Mouse (Mus musculus): ENCODE results near the gene Cd274.

Cd274 gene

DNA sequence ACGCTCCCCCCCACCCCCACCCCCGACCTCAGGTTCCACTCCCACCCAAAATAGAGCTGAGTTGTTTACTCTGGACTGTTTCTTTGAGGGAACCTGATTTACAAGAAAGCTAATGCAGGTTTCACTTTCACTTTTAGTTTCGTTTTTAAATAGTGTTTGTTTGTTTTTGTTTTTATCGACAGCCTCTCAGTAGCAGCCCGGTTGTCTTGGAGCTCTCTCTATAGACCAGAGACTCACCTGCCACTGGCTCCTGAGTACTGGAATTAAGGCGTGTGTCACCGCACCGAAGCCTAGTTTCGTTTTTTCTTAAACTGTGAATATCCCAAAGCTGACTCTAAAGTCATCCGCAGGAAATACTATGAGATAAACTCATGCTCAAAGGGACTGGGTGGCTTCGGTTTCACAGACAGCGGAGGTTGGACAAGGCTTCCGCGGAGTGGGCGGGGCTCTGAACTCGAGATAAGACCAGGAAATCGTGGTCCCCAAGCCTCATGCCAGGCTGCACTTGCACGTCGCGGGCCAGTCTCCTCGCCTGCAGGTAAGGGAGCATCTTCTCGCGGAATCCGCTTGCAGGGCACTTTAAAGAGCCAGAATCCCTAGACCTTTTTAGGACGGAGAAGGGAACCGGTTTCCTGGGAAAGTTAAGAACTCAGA is at the start of gene Cd274, which contains the start of gene Plgrkt:
Gene Cd274 (plus strand): TSS at position 487 of the 654 bp plus-strand sequence.
Gene Plgrkt (minus strand): TSS at position 422 of the 654 bp plus-strand sequence.
- peak; percentile 48 to 65 for DNase-seq (ENCODE audit: low spot score in 2 of 2)

DNA sequence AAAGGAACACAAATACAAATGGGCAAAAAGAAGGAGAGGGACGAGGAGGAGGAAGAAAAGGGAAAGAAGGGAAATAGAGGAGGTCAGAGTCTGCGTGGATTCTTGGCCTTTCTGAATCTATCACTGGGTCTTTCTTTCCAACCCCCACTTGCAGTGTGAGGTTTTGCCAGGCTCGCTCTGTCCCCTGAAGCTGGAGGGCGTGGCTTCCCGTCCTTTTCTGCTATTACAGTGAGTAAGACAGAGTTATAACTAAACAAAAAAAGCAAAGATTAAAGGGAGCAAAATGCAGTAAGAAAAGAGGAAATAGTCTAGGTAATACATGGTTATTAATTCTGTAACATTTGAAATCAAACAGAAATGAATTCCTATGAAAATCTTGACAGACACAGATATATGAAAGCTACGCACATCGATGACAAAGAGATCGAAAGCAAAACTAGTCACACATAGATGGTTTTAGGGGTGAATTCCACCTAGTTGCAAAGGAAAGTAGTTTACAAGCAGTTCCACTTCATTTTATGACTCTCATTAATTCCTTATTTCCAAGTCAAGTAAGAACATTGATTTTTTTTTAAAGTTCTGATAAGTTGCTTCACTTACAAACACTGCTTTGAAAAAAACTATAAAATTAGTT is 43.7 kb upstream of the Cd274 start:
- DNase-seq (ENCODE audit: low spot score in 2 of 2) = no peak

DNA sequence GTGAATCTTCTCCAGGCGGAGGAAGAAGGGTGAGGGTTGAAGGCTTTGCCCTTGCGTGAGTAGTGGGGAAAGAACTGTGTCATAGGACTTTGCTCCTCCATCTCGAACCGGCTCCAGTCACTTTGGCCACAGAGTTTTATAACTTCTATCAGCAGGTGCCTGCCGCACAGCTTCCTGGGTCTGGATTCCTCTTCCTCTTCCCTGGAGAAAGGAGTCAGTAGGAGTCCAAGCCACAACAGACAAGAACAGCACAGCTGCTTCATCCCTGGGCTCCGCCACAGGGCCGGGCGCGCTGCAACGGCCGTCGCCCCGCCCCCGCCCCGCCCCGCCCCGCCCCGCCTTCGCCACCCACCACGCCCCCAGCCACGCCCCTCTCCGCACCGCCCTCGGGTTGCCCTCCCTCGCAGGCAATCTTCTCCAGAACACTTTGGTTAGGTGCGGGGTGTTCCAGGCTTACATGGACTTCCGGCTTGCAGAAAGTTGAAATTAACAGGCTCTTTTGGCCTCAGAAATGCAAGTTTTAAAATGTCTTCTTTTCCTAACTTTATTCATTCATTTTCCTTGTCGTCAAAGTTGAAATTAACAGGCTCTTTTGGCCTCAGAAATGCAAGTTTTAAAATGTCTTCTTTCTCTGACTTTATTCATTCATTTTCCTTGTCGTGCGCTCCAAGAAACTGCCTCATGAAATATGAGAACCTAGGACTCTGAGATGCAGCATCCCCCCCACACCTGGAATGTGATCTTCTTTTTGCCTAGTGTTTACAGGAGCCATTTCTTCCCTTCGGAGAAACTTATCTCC is 42.0 kb upstream of the Cd274 start, which contains the start of gene Insl6:
Gene Insl6 (minus strand): TSS at position 304 of the 799 bp plus-strand sequence.
- peak; percentile 11 to 13 for DNase-seq (ENCODE audit: low spot score in 2 of 2)

DNA sequence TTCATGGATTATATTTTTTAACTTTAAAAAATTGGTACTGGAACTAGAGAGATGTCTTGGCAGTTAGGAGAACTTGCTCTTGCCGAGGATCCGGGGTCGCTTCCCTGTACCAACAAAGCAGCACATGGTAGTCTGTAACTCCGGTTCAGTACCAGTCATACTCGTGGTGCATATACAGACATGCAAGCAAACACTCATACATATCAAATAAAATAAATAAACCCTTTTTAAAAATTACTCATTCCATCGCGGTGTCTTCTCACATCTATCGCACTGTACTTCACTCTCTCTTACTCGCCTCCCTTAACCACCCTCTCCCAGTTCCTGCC is 41.4 kb upstream of the Cd274 start:
- no peak for DNase-seq (ENCODE audit: low spot score in 2 of 2)

DNA sequence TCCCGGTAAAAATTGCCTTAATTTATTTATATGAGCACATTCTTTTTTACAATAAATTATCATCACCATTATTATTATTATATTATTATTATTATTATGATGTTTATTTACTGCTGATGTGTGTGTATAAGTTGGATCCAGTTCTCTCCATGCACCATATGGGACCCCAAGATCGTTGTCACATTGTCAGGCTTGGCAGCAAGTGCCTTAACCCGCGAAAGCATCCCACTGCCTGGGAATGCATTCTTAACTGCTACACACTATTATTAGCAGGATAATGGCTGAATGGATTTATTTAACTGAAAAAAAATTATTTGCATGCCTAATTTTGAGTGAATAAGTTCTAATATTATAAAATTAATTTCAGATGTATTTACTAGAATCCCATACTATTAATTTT is 40.9 kb upstream of the Cd274 start:
- DNase-seq (ENCODE audit: low spot score in 2 of 2) = no peak

DNA sequence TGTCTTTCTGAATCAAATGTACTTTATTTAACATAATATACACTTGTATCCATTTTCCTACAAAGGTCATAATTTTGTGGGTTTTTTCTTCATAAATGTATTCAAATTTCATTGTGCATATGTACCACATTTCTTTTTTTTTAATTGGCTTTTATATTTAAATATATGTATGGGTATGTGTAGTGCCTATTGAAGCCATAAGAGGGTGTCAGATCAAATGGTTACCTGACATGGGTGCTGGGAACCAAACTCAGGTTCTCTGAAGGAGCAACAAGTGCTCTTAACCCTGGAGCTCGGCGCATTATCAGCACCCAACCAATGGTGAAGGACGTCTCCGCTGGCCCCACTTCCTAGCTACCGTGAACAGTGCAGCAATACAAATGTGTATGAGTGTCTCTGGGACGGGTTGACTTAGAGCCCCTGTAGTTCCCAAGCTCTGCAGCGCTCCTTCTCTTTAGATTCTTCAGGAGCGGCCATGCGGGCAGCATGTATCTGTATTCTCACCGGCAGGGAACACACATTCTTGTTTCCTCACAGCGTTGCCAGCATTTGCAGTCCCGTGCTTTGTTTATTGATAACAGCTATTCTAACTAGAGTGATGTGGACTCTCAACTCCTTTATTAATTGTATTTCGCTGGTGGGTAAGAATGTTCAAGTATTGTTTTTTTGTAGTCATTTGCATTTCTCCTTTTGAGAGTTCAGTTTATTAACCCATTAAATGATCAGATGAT is 40.3 kb upstream of the Cd274 start:
- no peak for DNase-seq (ENCODE audit: low spot score in 2 of 2)

DNA sequence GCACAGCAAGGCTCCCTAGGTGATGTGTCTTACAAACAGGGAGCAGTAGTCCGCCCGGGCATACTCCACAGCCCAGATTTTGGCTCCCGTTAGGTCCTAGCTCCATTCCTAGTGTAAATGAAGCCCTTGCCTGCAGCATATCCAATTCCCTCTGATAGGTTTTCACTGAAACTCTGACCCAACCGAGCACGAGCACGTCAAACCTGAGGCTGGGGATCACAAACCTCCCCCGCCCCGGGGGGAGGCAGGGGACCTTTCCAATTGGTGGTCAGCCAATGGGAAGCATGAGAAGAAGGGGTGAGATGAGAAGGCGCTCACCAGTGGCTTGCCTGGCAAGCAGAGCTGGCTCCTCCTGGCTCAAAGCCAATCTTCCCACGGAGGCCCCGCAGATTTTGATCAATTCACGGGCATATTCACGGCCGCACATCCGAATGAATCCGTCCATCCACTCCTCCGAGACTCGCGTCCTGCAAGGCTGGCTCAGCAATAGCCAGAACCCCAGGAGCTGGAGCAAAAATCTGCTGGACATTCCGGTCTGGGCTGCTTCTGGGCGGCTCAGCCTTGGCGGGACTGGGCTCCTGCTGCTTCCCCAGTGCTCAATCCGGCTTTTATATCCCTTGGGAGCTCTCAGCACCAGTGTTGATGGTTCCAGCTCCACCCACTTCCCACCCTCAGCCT is 33.0 kb upstream of the Cd274 start, which contains the start of gene Rln1:
Gene Rln1 (minus strand): TSS at position 603 of the 678 bp plus-strand sequence.
- DNase-seq (ENCODE audit: low spot score in 2 of 2) = peak; percentile 27 to 45

DNA sequence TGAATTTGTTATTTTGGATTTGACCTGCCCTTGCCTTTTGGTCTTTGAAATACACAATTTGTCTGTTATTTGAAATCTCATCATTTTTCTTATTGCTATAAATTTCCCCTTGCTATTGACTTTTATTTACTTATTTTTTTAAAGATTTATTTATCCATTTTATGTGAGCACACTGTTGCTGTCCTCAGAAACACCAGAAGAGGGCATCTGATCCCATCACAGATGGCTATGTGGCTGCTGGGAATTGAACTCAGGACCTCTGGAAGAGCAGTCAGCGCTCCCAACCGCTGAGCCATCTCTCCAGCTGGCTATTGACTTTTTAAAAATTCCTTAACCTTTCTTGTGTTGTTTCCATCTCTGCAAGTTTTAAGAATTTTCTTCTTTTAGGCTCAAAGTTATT is 30.6 kb upstream of the Cd274 start:
- DNase-seq (ENCODE audit: low spot score in 2 of 2) = no peak

DNA sequence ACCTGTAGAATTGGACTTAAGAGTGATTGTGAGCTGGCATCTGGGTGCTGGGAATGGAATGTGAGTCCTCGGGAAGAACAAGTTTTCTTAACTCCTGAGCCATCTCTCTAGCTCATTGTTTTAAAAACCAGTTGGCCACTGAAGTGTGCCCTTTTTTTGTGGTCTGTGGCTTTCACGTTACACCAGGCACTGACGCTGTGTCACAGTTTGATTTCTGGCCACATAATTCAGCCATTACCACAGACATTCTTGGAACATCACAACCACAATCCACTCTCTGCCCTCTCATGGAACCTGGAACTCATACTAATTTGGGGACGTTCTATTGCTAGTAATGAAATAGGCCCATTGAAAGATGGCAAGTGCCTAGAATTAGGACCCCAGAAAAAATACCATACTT is 26.2 kb upstream of the Cd274 start:
- no peak for DNase-seq (ENCODE audit: low spot score in 2 of 2)

DNA sequence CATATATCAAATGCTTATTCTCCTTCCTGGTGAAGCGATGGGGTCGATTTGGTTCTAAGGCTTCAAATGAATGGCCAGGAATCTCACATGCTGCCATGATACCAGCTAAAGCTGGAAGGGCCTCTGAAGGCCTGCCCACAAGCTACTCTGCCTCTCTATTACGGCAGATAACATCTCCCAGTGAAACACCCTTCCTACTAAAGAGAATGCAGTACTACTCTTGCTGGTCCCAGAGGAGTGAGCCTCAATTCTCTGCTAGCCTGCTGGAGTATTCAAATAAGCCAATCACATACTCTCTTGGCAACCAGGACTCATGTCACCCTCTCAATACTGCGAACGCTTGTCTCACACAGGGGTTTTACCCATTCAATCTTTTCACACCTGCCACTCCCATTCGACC is 25.0 kb upstream of the Cd274 start:
- no peak for DNase-seq (ENCODE audit: low spot score in 2 of 2)

DNA sequence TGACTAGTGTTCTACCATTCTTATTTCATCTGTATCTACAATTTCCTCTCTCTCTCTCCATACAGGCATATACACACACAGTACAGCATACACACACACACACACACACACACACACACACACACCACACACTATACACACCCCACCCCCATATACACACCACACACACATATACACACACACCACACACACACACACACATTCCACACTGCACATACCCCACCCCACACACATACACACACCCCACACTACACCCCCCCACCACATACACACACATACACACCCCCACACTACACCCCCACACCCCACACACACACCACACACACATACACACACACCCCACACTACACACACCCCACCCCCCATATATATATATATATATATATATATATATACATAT is 22.4 kb upstream of the Cd274 start:
- DNase-seq (ENCODE audit: low spot score in 2 of 2) = no peak

DNA sequence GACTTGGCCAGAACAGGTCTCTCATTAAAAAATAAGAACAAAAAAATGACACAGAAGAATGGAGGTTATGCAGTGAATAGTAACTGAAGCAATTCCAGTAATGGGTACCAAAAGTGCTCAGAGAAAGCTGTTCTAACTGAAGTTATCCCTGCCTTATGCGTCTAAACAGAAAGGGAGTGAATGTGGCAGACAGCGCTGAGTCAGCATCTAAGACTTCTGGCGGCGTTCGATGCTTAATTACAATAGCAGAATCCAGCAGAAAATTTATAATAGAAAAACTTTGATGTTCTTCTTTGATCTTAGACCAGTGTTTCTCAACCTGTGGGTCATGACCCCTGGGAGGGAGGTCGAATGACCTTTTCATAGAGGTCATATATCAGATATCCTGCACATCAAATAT is 21.6 kb upstream of the Cd274 start:
- DNase-seq (ENCODE audit: low spot score in 2 of 2) = no peak

DNA sequence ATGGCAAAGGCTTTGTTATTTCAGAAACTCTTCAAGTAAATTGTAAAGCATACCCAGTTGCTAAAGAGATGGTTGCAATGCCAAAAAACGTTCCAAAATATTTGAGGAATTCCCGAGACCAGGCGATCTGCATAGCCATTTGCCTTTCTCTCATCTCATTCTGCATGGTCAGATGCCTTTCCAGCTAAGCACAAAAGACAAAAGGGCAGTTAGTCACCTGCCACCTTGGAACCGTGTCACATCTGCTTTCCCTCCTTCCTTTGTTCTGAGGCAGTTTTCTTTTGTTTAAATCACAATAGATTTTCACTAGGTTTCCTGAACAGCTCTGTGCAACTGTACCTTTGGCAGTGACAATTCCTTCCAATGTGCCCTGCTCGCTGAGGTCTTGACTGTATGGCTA is 16.3 kb upstream of the Cd274 start:
- no peak for DNase-seq (ENCODE audit: low spot score in 2 of 2)

DNA sequence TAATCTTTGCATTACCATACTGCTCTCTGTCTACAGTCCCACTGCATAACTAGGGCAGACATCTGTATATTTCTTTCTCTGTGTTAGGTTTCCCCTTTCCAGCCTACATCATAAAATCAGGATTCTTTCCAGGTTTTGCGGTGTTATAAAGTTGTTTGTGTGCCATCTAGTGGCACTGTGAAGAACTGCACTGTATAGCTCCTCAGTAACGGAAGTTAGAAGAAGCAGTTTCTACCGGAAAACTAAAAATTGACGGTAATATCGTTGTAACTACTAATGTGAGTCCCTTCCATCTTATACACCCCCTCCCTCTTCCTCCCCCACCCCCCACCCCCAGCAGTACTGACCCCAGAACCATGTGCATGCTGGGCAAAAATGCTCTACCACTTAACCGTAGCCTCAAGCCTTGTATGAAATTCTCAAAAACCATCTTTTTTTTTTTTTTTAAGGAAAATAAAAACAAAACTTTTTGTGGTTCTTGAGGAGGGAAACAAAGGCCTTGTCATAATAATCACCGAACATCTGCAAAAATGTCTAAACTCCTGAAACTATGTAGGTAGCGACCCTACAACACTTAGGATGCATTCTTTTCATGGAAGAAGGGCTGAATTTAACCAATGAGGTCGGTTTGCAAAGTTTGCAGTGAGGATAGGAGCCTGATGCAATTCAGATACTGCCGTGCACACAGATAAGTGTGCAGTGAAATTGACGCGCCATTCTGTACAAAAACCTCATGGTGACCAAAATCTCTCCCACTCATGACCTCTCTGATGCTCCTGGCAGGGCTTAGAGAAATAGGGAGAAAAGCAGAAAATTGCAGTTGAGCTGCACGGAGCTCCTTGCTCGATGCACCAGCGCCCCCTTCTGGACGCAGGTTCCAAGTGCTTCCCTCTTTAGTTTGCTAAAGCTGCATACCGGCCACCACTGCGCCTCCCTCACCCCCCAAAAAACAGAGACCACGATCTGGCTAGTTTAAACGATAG is 12.1 kb upstream of the Cd274 start:
- peak; percentile 88 to 89 for DNase-seq (ENCODE audit: low spot score in 2 of 2)

DNA sequence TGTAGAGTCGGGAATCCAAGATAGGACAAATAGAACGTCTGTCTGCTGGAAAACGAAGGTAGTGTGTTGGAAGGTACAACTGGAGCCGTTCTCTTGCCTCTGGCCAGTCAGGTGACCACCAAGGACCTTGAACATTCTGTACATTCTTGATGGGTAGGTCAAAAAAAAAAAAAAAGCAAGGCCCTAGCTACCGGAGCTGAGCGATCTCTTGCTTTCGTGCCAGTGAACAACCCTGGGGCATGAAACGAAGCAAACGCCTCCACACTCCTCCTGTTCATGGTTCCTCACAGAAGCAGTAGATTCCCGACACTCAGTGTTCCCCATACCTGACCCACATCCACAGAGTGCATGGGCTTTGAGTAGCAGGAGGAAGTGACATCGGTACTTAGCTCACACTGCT is 11.0 kb upstream of the Cd274 start:
- DNase-seq (ENCODE audit: low spot score in 2 of 2) = no peak

DNA sequence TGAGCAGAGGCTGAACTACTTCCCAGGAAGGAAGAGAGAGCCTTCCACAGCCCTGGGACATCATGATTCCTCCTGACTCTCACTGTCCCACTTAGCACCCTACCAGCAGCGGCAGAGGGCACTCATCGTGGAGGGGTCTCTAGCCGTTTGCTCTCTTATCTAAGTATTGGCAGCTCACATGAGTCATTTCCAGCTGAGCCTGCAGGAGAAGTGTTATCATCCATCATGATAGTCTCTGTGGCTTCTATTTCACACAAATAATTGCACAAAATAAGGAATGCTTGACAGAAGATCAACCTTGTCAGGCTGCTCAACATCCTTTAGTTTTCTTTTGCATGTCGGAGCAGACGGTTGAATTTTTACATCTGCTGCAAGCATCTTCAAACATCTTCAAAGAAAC is 7.0 kb upstream of the Cd274 start:
- no peak for DNase-seq (ENCODE audit: low spot score in 2 of 2)

DNA sequence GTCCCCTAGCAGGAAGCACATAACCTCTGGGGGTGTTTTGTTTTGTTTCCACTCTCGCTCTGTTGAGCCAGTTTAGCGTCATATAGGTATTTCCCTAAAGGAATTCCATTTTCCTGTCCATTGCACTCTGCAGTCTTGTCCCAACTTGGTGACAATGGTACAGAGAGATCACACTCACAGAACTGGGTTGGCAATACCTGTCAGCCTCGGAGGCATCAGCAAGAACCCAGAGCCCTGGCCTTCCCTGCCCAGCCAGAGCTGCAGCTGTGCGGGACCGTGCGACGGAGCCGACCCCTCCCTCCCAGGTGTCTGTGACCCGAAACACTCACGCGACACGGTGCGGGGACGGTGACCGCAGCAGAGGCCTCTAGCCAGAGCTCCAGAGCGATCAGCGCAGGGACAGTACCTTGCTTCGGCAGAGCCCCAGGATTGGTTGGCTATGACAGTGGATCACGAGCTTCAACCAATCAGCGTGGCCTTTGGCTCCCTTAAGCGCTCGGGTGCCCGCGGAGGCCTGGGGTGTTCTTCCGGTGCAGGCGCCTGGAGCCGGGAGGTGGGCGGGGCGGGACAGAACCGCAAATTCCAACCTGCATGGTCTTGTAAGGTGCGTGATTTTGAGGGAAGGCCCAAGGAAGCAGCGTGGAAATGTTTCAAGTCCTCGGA is 5.7 kb upstream of the Cd274 start:
- DNase-seq (ENCODE audit: low spot score in 2 of 2) = peak; percentile 93 to 94

DNA sequence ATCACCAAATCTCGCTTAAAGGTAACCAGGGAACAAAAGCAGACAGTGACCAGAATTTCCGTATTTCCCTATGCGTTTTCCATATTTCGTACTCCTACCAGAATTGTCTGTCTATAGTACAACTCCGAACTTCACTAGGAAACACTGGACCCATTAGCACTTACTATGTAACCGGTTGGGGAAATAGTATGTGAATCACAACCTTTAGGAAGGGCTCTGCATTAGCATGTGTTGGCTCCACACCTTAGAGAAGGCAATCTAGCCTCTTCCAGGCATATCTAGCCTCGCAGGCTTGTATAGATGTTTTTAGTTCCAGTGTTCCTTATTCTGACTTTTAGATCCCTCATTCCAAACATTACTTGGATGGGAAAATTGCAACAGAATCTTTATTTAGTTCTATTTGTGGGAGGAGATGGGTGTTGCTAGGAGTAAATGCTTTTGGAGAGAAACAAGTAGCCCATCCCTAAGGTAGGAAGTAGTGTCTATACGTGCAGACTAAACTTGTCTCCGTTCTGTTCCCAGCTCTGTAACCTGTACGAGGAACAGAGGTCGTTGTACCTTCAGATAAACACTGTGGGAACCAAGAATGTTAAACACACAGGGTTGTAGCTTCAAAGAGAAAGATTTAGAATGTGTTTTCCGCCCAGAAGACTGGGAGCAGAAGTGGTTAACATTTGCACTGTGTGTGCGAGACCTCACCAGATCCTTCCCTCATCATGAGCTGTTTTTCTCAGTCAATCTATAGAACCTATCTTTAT is 4.9 kb upstream of the Cd274 start:
- no peak for DNase-seq (ENCODE audit: low spot score in 2 of 2)

DNA sequence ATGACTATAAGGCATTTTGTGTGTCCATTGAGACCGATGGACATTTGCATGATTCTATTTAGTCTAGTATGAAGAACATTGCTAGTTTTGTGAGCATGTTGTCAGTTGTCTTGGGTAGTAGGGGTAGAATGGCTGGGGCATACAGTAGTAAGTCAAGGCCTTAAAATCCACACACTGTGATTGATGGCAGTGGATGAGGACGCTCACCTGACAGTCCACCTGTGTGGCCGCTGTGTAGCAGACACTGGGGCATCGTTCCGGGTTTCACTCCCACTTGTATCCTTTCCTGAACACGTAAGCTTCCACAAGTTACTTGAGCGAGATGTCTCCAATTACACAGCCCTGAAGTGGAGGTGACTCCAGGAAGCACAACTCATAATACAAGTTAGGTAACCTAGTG is 3.7 kb upstream of the Cd274 start:
- no peak for DNase-seq (ENCODE audit: low spot score in 2 of 2)

All from right cerebral cortex, adult 2 months (tissue).